Mouse (Mus musculus) C2C12 (cell line): ENCODE data around the gene Il20rb. TPM values are rescaled to one million over a fixed set of nuclear protein-coding genes. Genes with fewer than 3 reads are reported as not detected.

Experiments
- H3K27me3 ChIP-seq: one replicate; pipeline ENCODE4 v1.6.1; 2011; ENCODE audit not compliant: control insufficient read depth, insufficient read depth, insufficient read length
- H3K36me3 ChIP-seq: one replicate; pipeline ENCODE4 v1.6.1; 2011; ENCODE audit not compliant: control insufficient read depth, insufficient read depth
- H3K4me3 ChIP-seq: one replicate; pipeline ENCODE4 v1.5.1; 2011; ENCODE audit warnings: mild to moderate bottlenecking, control low read depth; ENCODE audit not compliant: poor library complexity, insufficient read depth, severe bottlenecking
- H3K79me2 ChIP-seq: one replicate; pipeline ENCODE4 v1.6.1; 2011; ENCODE audit not compliant: control insufficient read depth, insufficient read depth
- H3K79me3 ChIP-seq: one replicate; pipeline ENCODE4 v1.6.1; 2011; ENCODE audit warnings: low read depth, control low read depth
- H3ac ChIP-seq: one replicate; pipeline ENCODE3; 2011; ENCODE audit warnings: low read depth; ENCODE audit not compliant: control insufficient read depth, insufficient read length
- CEBPB ChIP-seq: IDR thresholded peaks from one replicate; pipeline ENCODE4 v1.6.1; 2011; ENCODE audit warnings: low read depth, mild to moderate bottlenecking, control low read depth, moderate library complexity
- CTCF ChIP-seq: IDR thresholded peaks from one replicate; pipeline ENCODE4 v1.5.1; 2011; ENCODE audit not compliant: control insufficient read depth, insufficient read depth, insufficient read length
- FOSL1 ChIP-seq: IDR thresholded peaks from one replicate; pipeline ENCODE4 v1.8.0; 2011; ENCODE audit warnings: mild to moderate bottlenecking, low read length; ENCODE audit not compliant: poor library complexity, insufficient read depth, severe bottlenecking
- MAX ChIP-seq: IDR thresholded peaks from one replicate; pipeline ENCODE4 v1.6.1; 2011; ENCODE audit warnings: mild to moderate bottlenecking, control low read depth
- MYOD1 ChIP-seq: IDR thresholded peaks from one replicate; pipeline ENCODE4 v1.6.1; 2011; ENCODE audit warnings: low read depth; ENCODE audit not compliant: control insufficient read depth, insufficient read length
- MYOG ChIP-seq: IDR thresholded peaks from one replicate; pipeline ENCODE4 v1.6.1; 2011; ENCODE audit not compliant: control insufficient read depth, insufficient read length; ENCODE audit errors: extremely low read depth
- USF1 ChIP-seq: IDR thresholded peaks from one replicate; pipeline ENCODE4 v1.6.1; 2011; ENCODE audit warnings: low read depth, mild to moderate bottlenecking, control low read depth, moderate library complexity
- polyA plus RNA-seq: library from polyadenylated mRNA; unstranded; fragments of >200 nt; fragmentation: generic; extraction: Trizol; gene quantifications from one replicate; pipeline ENCODE4 v1.2.1, GENCODE M21; 2012; ENCODE audit warnings: missing spikeins

Il20rb gene
- polyA plus RNA-seq, 1 experiment: 0.35 TPM

GRCm38 (mm10) chr9:100493611-100494261, 7.1 kb upstream of the Il20rb start:
- Histone ChIP-seq H3K36me3 (peaks cover 14% of the 10 kb centered on the region), H3K79me2 (peaks cover 10% of the 10 kb centered on the region)
- TF ChIP-seq CEBPB (no peak), CTCF (no peak), MAX (no peak), USF1 (no peak), MYOD1 (no peak), MYOG (no peak), FOSL1 (no peak)

DNA sequence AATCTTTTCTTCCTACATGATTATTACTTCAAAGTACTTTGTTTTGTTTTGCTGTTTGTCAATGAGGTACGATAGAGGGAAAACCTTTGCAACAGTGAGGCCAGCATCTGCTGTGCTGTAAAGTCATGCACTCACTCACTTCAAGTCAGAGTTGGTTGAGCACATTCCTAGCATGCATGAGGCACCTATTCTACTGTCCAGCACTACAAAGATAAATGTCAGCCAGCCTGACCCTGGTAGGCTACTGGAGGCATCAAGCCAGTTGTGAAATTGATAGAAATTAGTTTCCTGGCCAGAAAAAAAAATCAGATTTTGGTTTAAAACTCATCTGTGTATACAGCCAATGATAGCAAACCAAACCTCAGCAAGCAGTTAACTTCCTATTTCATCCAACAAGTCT, 4.8 kb upstream of the Il20rb start:
- H3K79me3 ChIP-seq: peaks cover 3% of the 10 kb centered on the region
- H3K79me2 ChIP-seq: peaks cover 10% of the 10 kb centered on the region
- no peak overlapping the region for H3K4me3 ChIP-seq
- no peaks in the 10 kb centered on the region for H3K27me3 ChIP-seq
- TF ChIP-seq MYOG (no peak), MYOD1 (no peak), CTCF (no peak), MAX (no peak), USF1 (no peak), FOSL1 (no peak), CEBPB (no peak)
- H3K36me3 ChIP-seq: peaks cover 3% of the 10 kb centered on the region
- H3ac ChIP-seq: no peak overlapping the region

More at GRCm38 (mm10) chr9:100493611-100494261, 7.1 kb upstream of the Il20rb start:
- Histone ChIP-seq H3K4me3 (no peak overlapping the region), H3ac (no peak overlapping the region), H3K27me3 (no peaks in the 10 kb centered on the region), H3K79me3 (peaks cover 3% of the 10 kb centered on the region)

- peaks cover 6% of the 10 kb centered on the region for H3K79me2 ChIP-seq
- TF ChIP-seq FOSL1: no peak
- TF ChIP-seq CTCF: no peak
- TF ChIP-seq USF1: no peak
- no peak for TF ChIP-seq CEBPB
- TF ChIP-seq MYOD1: no peak
- no peak for TF ChIP-seq MAX
- TF ChIP-seq MYOG: no peak
- no peak overlapping the region for H3K4me3 ChIP-seq
- peaks cover 9% of the 10 kb centered on the region for H3K36me3 ChIP-seq
- no peak overlapping the region for H3ac ChIP-seq
- H3K27me3 ChIP-seq: no peaks in the 10 kb centered on the region
- H3K79me3 ChIP-seq: peaks cover 2% of the 10 kb centered on the region
These were observed 2.4 kb upstream of the Il20rb start for GRCm38 (mm10) chr9:100488969-100489368.

- Histone ChIP-seq H3K36me3 (peaks cover 9% of the 10 kb centered on the region), H3K79me2 (peaks cover 6% of the 10 kb centered on the region), H3K4me3 (no peak overlapping the region), H3ac (no peak overlapping the region), H3K79me3 (peaks cover 2% of the 10 kb centered on the region), H3K27me3 (no peaks in the 10 kb centered on the region)
- TF ChIP-seq CEBPB: no peak
These were observed 1.6 kb upstream of the Il20rb start for GRCm38 (mm10) chr9:100488056-100488713.

- no peaks in the 10 kb centered on the region for H3K27me3 ChIP-seq
- H3K4me3 ChIP-seq: no peak overlapping the region
- TF ChIP-seq MYOD1 (no peak), FOSL1 (no peak), USF1 (no peak), MAX (no peak), MYOG (no peak), CEBPB (no peak), CTCF (no peak)
- H3K79me3 ChIP-seq: no peaks in the 10 kb centered on the region
- H3ac ChIP-seq: no peak overlapping the region
- H3K36me3 ChIP-seq: peaks cover 9% of the 10 kb centered on the region
- H3K79me2 ChIP-seq: no peaks in the 10 kb centered on the region
These were observed 3.3 kb downstream of the Il20rb start for GRCm38 (mm10) chr9:100483318-100483717.

GRCm38 (mm10) chr9:100481626-100482025, 5.0 kb downstream of the Il20rb start:
- Histone ChIP-seq H3K36me3 (peaks cover 8% of the 10 kb centered on the region), H3K79me3 (no peaks in the 10 kb centered on the region), H3ac (no peak overlapping the region), H3K79me2 (no peaks in the 10 kb centered on the region), H3K4me3 (no peak overlapping the region), H3K27me3 (no peaks in the 10 kb centered on the region)
- TF ChIP-seq MYOG (no peak), USF1 (no peak), MYOD1 (no peak), CTCF (no peak), CEBPB (no peak), FOSL1 (no peak), MAX (no peak)
